Mouse (Mus musculus): ENCODE measurements around the gene Otulin.

Otulin gene

GRCm38 (mm10) chr15:27578918-27579317 lies 51.6 kb downstream of the Otulin start:
- no peak for DNase-seq (ENCODE audit: low spot score)

GRCm38 (mm10) chr15:27577915-27578780 lies 52.3 kb downstream of the Otulin start:
- no peak for DNase-seq (ENCODE audit: low spot score)

GRCm38 (mm10) chr15:27576886-27577285 lies 53.6 kb downstream of the Otulin start:
- DNase-seq (ENCODE audit: low spot score) = no peak

GRCm38 (mm10) chr15:27575932-27576331 lies 54.6 kb downstream of the Otulin start:
- no peak for DNase-seq (ENCODE audit: low spot score)

GRCm38 (mm10) chr15:27574992-27575781 lies 55.3 kb downstream of the Otulin start:
- no peak for DNase-seq (ENCODE audit: low spot score)

GRCm38 (mm10) chr15:27571179-27571578 lies 59.3 kb downstream of the Otulin start:
- no peak for DNase-seq (ENCODE audit: low spot score)

GRCm38 (mm10) chr15:27570385-27570784 lies 60.1 kb downstream of the Otulin start:
- DNase-seq (ENCODE audit: low spot score) = no peak

GRCm38 (mm10) chr15:27569924-27570323 lies 60.6 kb downstream of the Otulin start:
- no peak for DNase-seq (ENCODE audit: low spot score)

GRCm38 (mm10) chr15:27568371-27568770 lies 62.1 kb downstream of the Otulin start:
- no peak for DNase-seq (ENCODE audit: low spot score)

GRCm38 (mm10) chr15:27567356-27567755 lies 63.1 kb downstream of the Otulin start:
- DNase-seq (ENCODE audit: low spot score) = no peak

- DNase-seq (ENCODE audit: low spot score) = no peak
These were observed 64.8 kb downstream of the Otulin start for GRCm38 (mm10) chr15:27565626-27566185.

GRCm38 (mm10) chr15:27564106-27565100 lies 66.1 kb downstream of the Otulin start:
- no peak for DNase-seq (ENCODE audit: low spot score)

GRCm38 (mm10) chr15:27560315-27560714 lies 70.2 kb downstream of the Otulin start:
- DNase-seq (ENCODE audit: low spot score) = no peak

GRCm38 (mm10) chr15:27558456-27559147 lies 71.9 kb downstream of the Otulin start:
- no peak for DNase-seq (ENCODE audit: low spot score)

GRCm38 (mm10) chr15:27553554-27553953 lies 76.9 kb downstream of the Otulin start:
- no peak for DNase-seq (ENCODE audit: low spot score)

GRCm38 (mm10) chr15:27552129-27552700 lies 78.3 kb downstream of the Otulin start:
- no peak for DNase-seq (ENCODE audit: low spot score)

GRCm38 (mm10) chr15:27551117-27552114 lies 79.1 kb downstream of the Otulin start:
- no peak for DNase-seq (ENCODE audit: low spot score)

- DNase-seq (ENCODE audit: low spot score) = no peak
These were observed 80.0 kb downstream of the Otulin start for GRCm38 (mm10) chr15:27550358-27550992.

- no peak for DNase-seq (ENCODE audit: low spot score)
These were observed 80.6 kb downstream of the Otulin start for GRCm38 (mm10) chr15:27549878-27550277.

All from urinary bladder, postnatal 25 days (tissue).